Mouse (Mus musculus) erythroblast, embryonic 14.5 days (primary cell): ENCODE results near the gene 1700092M07Rik.

ENCODE experiments used
- GATA1 ChIP-seq: IDR thresholded peaks from 2 replicates; pipeline ENCODE4 v1.6.1; 2012; ENCODE audit warnings: low read length, inconsistent platforms, mixed read lengths
- TAL1 ChIP-seq: IDR thresholded peaks from 3 replicates; pipeline ENCODE4 v1.6.1; 2012; ENCODE audit warnings: low read length, inconsistent platforms, mixed read lengths

GRCm38 (mm10) chr19:8770567-8771270 is 30.2 kb downstream of the 1700092M07Rik start, which contains the start of gene Tmem223:
- TF ChIP-seq TAL1 (no peak), GATA1 (no peak)
